Mouse (Mus musculus) forebrain, embryonic 16.5 days (tissue): Measurements from ENCODE around the gene Lamtor3. TPM values are rescaled to one million over a fixed set of nuclear protein-coding genes. Genes with fewer than 3 reads are reported as not detected.

Source experiments
- ATAC-seq: fragments of 200-750 bp; cut with Nextera tagmentation; 2 replicates; pipeline ENCODE4 v1.8.0; 2017; ENCODE audit warnings: mild to moderate bottlenecking, moderate library complexity
- H3K27ac ChIP-seq: fragments of 300-500 bp; sonication (generic); 2 replicates; pipeline ENCODE4 v1.5.1; 2014; ENCODE audit warnings: low read length, control low read depth
- H3K27me3 ChIP-seq: fragments of 300-500 bp; sonication (generic); replicated peaks from 2 replicates; pipeline ENCODE4 v1.6.1; 2014; ENCODE audit warnings: low read length; ENCODE audit not compliant: control insufficient read depth, insufficient read depth
- H3K36me3 ChIP-seq: fragments of 300-500 bp; sonication (generic); 2 replicates; pipeline ENCODE4 v1.6.1; 2014; ENCODE audit not compliant: control insufficient read depth, insufficient read depth
- H3K4me1 ChIP-seq: fragments of 300-500 bp; sonication (generic); replicated peaks from 2 replicates; pipeline ENCODE4 v1.6.1; 2014; ENCODE audit warnings: low read length; ENCODE audit not compliant: control insufficient read depth, insufficient read depth
- H3K4me2 ChIP-seq: fragments of 300-500 bp; sonication (generic); 2 replicates; pipeline ENCODE4 v1.6.1; 2014; ENCODE audit warnings: mild to moderate bottlenecking, low read length, control low read depth
- H3K4me3 ChIP-seq: fragments of 300-500 bp; sonication (generic); replicated peaks from 2 replicates; pipeline ENCODE4 v1.5.1; 2014; ENCODE audit warnings: mild to moderate bottlenecking, low read length, control low read depth
- H3K9ac ChIP-seq: fragments of 300-500 bp; sonication (generic); replicated peaks from 2 replicates; pipeline ENCODE4 v1.6.1; 2014; ENCODE audit warnings: low read depth, low read length, control low read depth
- H3K9me3 ChIP-seq: fragments of 300-500 bp; sonication (generic); 2 replicates; pipeline ENCODE4 v1.6.1; 2016; ENCODE audit warnings: low read length; ENCODE audit not compliant: control insufficient read depth
- WGBS: fragments of 180-500 bp; shearing (Covaris S2); extraction: QIAGEN DNeasy Blood & Tissue Kit; methylation state at CpG from one replicate; pipeline ENCODE4 v1.1.7; 2014; 5-methylcytosine and 5-hydroxymethylcytosine counted together
- polyA plus RNA-seq: library from polyadenylated mRNA; unstranded; fragments of >200 nt; fragmentation: Nextera tagmentation; extraction: Ambion mirVana; gene quantifications from 2 replicates; pipeline ENCODE4 v1.2.1, GENCODE M21; 2015

The Lamtor3 gene
- polyA plus RNA-seq, 1 experiment from 2014 or later: 141 TPM

GRCm38 (mm10) chr3:137919398-137919797 lies 1.1 kb downstream of the Lamtor3 start:
- no peaks in the 10 kb centered on the region for H3K9me3 ChIP-seq
- H3K36me3 ChIP-seq: peaks cover 11% of the 10 kb centered on the region; the same call in 1 of the 2 replicates
- no peak overlapping the region for H3K27ac ChIP-seq
- H3K4me3 ChIP-seq: peak overlapping the region; percentile 84
- peak overlapping the region; percentile 83 for H3K4me2 ChIP-seq
- H3K4me1 ChIP-seq: peaks cover 18% of the 10 kb centered on the region
- no peak for ATAC-seq
- H3K9ac ChIP-seq: peak overlapping the region; percentile 87
- WGBS: 90% methylated on average over 7 of the region's 7 CpGs
- H3K27me3 ChIP-seq: no peaks in the 10 kb centered on the region

- no peak for ATAC-seq
- Histone ChIP-seq H3K4me1 (peaks cover 18% of the 10 kb centered on the region), H3K27me3 (no peaks in the 10 kb centered on the region), H3K9ac (no peak overlapping the region), H3K9me3 (no peaks in the 10 kb centered on the region), H3K4me3 (no peak overlapping the region), H3K4me2 (no peak overlapping the region), H3K27ac (no peak overlapping the region), H3K36me3 (peaks cover 11% of the 10 kb centered on the region; the same call in 1 of the 2 replicates)
- WGBS: 93% methylated on average over 4 of the region's 4 CpGs
These were observed 2.3 kb downstream of the Lamtor3 start for GRCm38 (mm10) chr3:137920594-137920993.

GRCm38 (mm10) chr3:137927010-137927409 lies 8.7 kb downstream of the Lamtor3 start:
- 90% methylated on average over 4 of the region's 4 CpGs for WGBS
- no peak for ATAC-seq
- Histone ChIP-seq H3K4me3 (no peak overlapping the region), H3K36me3 (peaks cover 13% of the 10 kb centered on the region), H3K27ac (no peak overlapping the region), H3K9me3 (no peaks in the 10 kb centered on the region), H3K4me2 (no peak overlapping the region), H3K4me1 (no peaks in the 10 kb centered on the region; the same call in 1 of the 2 replicates), H3K9ac (no peak overlapping the region), H3K27me3 (no peaks in the 10 kb centered on the region)

- H3K4me2 ChIP-seq: no peak overlapping the region
- no peak overlapping the region for H3K4me3 ChIP-seq
- H3K27ac ChIP-seq: no peak overlapping the region
- H3K36me3 ChIP-seq: peaks cover 6% of the 10 kb centered on the region
- ATAC-seq: no peak
- H3K4me1 ChIP-seq: no peaks in the 10 kb centered on the region
- 91% methylated on average over 3 of the region's 3 CpGs for WGBS
- no peak overlapping the region for H3K9ac ChIP-seq
- H3K9me3 ChIP-seq: no peaks in the 10 kb centered on the region
- H3K27me3 ChIP-seq: no peaks in the 10 kb centered on the region
These were observed 11.6 kb downstream of the Lamtor3 start for GRCm38 (mm10) chr3:137929940-137930339.

GRCm38 (mm10) chr3:137932748-137933147 lies 14.4 kb downstream of the Lamtor3 start:
- ATAC-seq: no peak
- Histone ChIP-seq H3K4me3 (no peak overlapping the region), H3K4me1 (no peaks in the 10 kb centered on the region), H3K9ac (no peak overlapping the region), H3K27me3 (no peaks in the 10 kb centered on the region), H3K36me3 (no peaks in the 10 kb centered on the region; the same call in 1 of the 2 replicates), H3K27ac (no peak overlapping the region), H3K4me2 (no peak overlapping the region), H3K9me3 (no peaks in the 10 kb centered on the region)
- 85% methylated on average over 7 of the region's 7 CpGs for WGBS

GRCm38 (mm10) chr3:137933986-137934385 lies 15.7 kb downstream of the Lamtor3 start:
- no peak overlapping the region for H3K4me3 ChIP-seq

GRCm38 (mm10) chr3:137935570-137936525 lies 17.5 kb downstream of the Lamtor3 start:
- Histone ChIP-seq H3K4me2 (no peak overlapping the region), H3K36me3 (no peaks in the 10 kb centered on the region), H3K27me3 (no peaks in the 10 kb centered on the region), H3K4me1 (no peaks in the 10 kb centered on the region), H3K27ac (no peak overlapping the region), H3K9me3 (no peaks in the 10 kb centered on the region), H3K4me3 (no peak overlapping the region), H3K9ac (no peak overlapping the region)
- no peak for ATAC-seq
- 49% methylated on average over 5 of the region's 5 CpGs for WGBS

More at GRCm38 (mm10) chr3:137933986-137934385, 15.7 kb downstream of the Lamtor3 start:
- no peak overlapping the region for H3K4me2 ChIP-seq
- H3K4me1 ChIP-seq: no peaks in the 10 kb centered on the region
- no peak overlapping the region for H3K9ac ChIP-seq
- no peaks in the 10 kb centered on the region for H3K27me3 ChIP-seq
- no peaks in the 10 kb centered on the region for H3K9me3 ChIP-seq
- 86% methylated on average over 3 of the region's 3 CpGs for WGBS
- H3K36me3 ChIP-seq: no peaks in the 10 kb centered on the region; the same call in 1 of the 2 replicates
- no peak overlapping the region for H3K27ac ChIP-seq
- no peak for ATAC-seq

GRCm38 (mm10) chr3:137936541-137936940 lies 18.2 kb downstream of the Lamtor3 start:
- H3K36me3 ChIP-seq: no peaks in the 10 kb centered on the region
- H3K4me1 ChIP-seq: no peaks in the 10 kb centered on the region
- no peak overlapping the region for H3K9ac ChIP-seq
- 48% methylated on average over 6 of the region's 6 CpGs for WGBS
- no peak for ATAC-seq
- no peak overlapping the region for H3K4me3 ChIP-seq
- H3K4me2 ChIP-seq: no peak overlapping the region
- H3K27ac ChIP-seq: no peak overlapping the region
- no peaks in the 10 kb centered on the region for H3K27me3 ChIP-seq
- H3K9me3 ChIP-seq: no peaks in the 10 kb centered on the region

- Histone ChIP-seq H3K4me3 (no peak overlapping the region), H3K9ac (no peak overlapping the region), H3K4me2 (peak overlapping the region; percentile 6; the same call in 1 of the 2 replicates), H3K27ac (no peak overlapping the region), H3K4me1 (no peaks in the 10 kb centered on the region), H3K36me3 (no peaks in the 10 kb centered on the region), H3K27me3 (no peaks in the 10 kb centered on the region), H3K9me3 (no peaks in the 10 kb centered on the region)
- ATAC-seq: peak; percentile 63; the same call in 1 of the 2 replicates
- 36% methylated on average over 6 of the region's 6 CpGs for WGBS
These were observed 20.3 kb downstream of the Lamtor3 start for GRCm38 (mm10) chr3:137938608-137939007.
